Mouse (Mus musculus) brain, embryonic 14.5 days (tissue): ENCODE measurements around the gene Prkab2. TPM values are rescaled to one million over a fixed set of nuclear protein-coding genes. Genes with fewer than 3 reads are reported as not detected.

Experiments used
- DNase-seq: peaks from one replicate; pipeline ENCODE4 v3.0.0-alpha.2; 2011; ENCODE audit warnings: low read depth
- CTCF ChIP-seq: fragments of 200-500 bp; IDR thresholded peaks from 2 replicates; pipeline ENCODE4 v1.5.1; 2012; ENCODE audit warnings: inconsistent platforms, mild to moderate bottlenecking, moderate library complexity, borderline replicate concordance; ENCODE audit not compliant: insufficient read depth, insufficient read length; ENCODE audit errors: extremely low read depth
- POLR2A ChIP-seq: fragments of 200-500 bp; IDR thresholded peaks from 2 replicates; pipeline ENCODE4 v1.6.1; 2012; ENCODE audit warnings: mild to moderate bottlenecking, inconsistent platforms, borderline replicate concordance; ENCODE audit not compliant: poor library complexity, insufficient read depth, insufficient read length, severe bottlenecking; ENCODE audit errors: extremely low read depth
- polyA plus RNA-seq: library from polyadenylated mRNA; depleted of rRNA; stranded (reverse); fragments of >200 nt; gene quantifications from 2 replicates; pipeline ENCODE4 v1.2.3, GENCODE M21; 2012; rRNA removed

Prkab2 gene
- polyA plus RNA-seq, 1 experiment = 18.4 TPM

DNA sequence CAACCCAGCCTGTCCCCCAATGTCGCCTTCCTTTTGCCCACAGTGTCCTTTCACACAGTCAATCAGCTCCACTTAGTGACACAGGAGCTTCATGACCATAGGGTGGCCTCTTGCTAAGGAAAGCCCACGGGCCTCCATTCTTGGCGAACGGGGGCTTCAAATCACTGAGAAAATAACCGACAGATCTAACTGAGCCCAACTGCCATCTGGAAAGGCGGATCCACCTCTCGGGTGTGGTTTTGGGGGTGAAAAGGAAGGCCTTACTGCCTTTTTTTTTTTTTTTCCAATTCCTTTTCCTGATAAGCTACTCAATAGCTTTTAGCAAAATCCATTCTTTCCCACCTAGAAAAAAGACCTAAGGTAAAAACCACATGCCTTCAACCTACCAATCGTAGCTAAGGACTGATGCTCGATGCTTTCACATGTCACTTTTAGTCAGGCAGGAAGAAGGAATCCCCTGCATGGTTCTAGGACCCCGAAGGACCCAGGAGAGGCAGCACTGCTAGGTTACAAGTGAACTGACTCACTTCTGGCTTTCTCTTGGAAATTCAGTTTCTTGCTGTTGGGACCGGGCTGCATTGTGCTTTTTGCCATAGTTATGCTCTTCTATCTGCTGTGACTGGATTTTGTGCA lies 44.6 kb downstream of the Prkab2 start:
- TF ChIP-seq CTCF (no peak), POLR2A (no peak)
- no peak for DNase-seq

GRCm38 (mm10) chr3:97705508-97705907 lies 47.5 kb downstream of the Prkab2 start:
- no peak for DNase-seq
- TF ChIP-seq CTCF = no peak
- TF ChIP-seq POLR2A = no peak

DNA sequence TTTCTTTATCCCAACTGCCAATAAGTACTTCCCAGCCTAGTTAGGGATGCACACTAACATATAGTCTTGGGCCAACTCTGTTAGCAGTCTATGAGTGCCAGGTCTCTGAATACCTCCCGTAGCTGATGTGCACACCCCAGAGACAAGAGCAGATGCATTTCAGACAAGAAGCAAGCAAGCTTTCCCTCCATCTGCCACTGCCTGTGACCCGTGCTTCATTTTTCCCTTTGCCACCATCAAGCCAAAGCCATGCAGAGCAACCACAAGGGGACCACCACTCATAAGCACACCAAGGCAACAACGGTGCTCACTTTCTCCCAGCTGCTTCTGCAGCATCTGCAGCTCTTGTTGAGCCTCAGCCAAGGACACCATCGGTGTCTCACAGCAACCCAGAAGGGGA lies 48.6 kb downstream of the Prkab2 start:
- TF ChIP-seq POLR2A = no peak
- TF ChIP-seq CTCF = no peak

DNA sequence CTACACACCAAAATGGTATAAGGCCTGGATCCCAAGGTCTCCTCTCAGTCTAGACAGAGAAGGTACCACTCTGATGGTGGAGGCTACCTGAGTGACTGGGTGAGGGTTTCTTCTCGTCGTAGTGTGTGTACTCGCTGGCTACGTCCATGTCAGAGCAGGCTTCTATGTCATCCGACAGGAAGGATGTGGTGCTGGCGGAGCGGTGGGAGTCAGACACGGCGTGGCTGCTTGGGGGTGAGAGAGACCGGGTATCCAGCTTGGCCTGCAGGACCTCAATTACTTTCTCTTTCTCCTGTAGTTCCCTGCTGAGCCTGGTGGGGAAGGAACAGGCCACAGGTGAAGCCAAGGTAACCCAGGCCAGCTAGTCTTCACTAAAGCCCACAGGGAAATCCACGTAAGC lies 52.1 kb downstream of the Prkab2 start:
- DNase-seq = no peak
- TF ChIP-seq POLR2A (no peak), CTCF (no peak)

More for the DNA sequence above, 48.6 kb downstream of the Prkab2 start:
- no peak for DNase-seq

GRCm38 (mm10) chr3:97710881-97711280 lies 52.9 kb downstream of the Prkab2 start:
- TF ChIP-seq CTCF (no peak), POLR2A (no peak)
- no peak for DNase-seq

DNA sequence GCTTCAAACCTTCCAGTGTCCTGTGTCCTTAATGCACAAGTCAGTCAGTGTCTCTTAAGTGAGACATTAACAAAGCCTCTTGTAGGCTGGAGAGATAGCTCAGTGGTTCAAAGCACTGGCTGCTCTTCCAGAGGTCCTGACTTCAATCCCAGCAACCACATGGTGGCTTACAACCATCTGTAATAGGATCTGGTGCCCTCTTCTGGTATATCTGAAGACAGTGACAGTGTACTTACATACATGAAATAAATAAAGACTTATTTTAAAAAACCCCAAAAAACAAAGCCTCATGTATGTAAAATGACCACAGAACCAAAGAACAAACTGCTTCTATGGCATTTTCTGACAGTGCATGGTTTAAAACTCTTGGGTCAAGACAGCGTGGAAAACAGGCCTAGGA lies 57.9 kb downstream of the Prkab2 start:
- DNase-seq = no peak
- TF ChIP-seq CTCF (no peak), POLR2A (no peak)

GRCm38 (mm10) chr3:97719116-97719515 lies 61.1 kb downstream of the Prkab2 start:
- TF ChIP-seq CTCF (no peak), POLR2A (no peak)
- DNase-seq = no peak

Other genes starting within 250 kb of the Prkab2 start
- not detected in 2 replicates for gene Olfr1402, start 236.2 kb upstream of the Prkab2 start, polyA plus RNA-seq
- gene Chd1l, start 48.0 kb upstream of the Prkab2 start, polyA plus RNA-seq = 5.5 and 5.9 TPM in 2 replicates
- 0.57 and 0.66 TPM in 2 replicates for gene Fmo5, start 29.4 kb upstream of the Prkab2 start, polyA plus RNA-seq
- gene Gm17651, start 16.5 kb downstream of the Prkab2 start, polyA plus RNA-seq = not detected in 2 replicates
- gene Pde4dip, start 230.5 kb downstream of the Prkab2 start, polyA plus RNA-seq = 44.3 and 69.0 TPM in 2 replicates
- gene Sec22b, start 243.0 kb downstream of the Prkab2 start, polyA plus RNA-seq = 51.2 and 53.4 TPM in 2 replicates